Mouse (Mus musculus) G1E-ER4 (cell line): ENCODE results near the gene Etv6. TPM values are rescaled to one million over a fixed set of nuclear protein-coding genes. Genes with fewer than 3 reads are reported as not detected.

Experiments used
- GATA1 ChIP-seq: IDR thresholded peaks from one replicate; pipeline ENCODE4 v1.8.0; 2012; ENCODE audit warnings: low read length, inconsistent platforms
- polyA plus RNA-seq: library from polyadenylated mRNA; stranded (reverse); fragments of >175 nt; gene quantifications from 2 replicates; pipeline ENCODE4 v1.2.3, GENCODE M21; 2012

The Etv6 gene
- polyA plus RNA-seq, 1 experiment = 103 TPM

DNA sequence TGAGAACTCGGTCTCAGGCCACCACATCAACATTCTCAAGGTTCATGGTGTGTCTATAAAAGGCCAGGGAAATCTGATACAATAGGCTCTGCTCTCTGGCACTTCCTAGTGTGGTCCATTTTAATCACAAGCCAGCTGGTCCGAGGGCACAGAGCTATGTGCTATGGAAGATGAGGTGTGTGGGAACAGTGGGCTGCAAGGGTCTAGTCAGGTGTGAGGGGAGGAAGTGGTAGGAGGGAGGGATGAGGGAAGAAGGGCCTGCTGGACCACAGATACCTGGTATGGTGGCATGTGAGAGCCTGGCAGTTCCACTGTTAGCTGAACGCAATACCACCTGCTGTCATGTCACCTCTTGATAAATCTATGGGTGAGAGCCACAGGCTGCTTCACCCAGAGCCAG lies 4.8 kb downstream of the Etv6 start:
- no peak for TF ChIP-seq GATA1

DNA sequence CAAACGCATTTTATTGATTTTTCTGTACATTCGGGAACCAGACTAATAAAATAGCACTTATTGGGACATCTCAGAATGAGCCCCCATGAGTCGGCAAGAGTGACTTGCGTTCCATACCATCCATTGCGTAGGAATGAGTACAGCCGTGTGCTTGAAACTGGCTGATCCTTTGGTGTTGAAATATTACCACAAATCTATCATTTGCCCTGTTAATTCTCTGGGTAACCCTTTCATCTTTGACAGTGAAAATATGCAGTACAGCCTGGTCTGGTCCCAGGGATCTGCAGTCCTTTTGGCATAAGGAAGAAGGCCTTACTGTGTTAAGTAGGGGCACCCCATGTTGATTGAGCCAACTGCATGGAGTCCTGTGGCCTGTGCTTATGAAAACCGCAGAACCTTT lies 5.8 kb downstream of the Etv6 start:
- TF ChIP-seq GATA1 = no peak

DNA sequence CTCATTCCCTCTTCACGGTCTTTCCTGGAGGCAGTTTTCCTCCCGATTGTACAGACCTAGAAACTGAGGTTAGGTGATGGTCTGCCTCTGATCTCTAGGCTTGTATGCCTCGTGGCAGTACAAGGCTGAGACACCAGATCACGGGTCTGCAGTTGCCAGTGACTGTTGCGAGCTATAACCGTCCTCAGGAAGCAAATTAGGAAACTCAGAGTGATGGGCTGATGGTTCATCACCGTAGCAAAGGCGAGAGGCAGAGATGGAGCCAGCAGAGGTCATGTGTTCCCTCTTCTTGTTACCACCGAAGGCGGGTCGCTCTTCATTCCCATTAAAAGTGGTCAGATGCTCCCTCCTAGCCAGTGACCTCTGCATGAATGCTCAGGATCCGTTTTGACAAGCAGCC lies 6.4 kb downstream of the Etv6 start:
- no peak for TF ChIP-seq GATA1

DNA sequence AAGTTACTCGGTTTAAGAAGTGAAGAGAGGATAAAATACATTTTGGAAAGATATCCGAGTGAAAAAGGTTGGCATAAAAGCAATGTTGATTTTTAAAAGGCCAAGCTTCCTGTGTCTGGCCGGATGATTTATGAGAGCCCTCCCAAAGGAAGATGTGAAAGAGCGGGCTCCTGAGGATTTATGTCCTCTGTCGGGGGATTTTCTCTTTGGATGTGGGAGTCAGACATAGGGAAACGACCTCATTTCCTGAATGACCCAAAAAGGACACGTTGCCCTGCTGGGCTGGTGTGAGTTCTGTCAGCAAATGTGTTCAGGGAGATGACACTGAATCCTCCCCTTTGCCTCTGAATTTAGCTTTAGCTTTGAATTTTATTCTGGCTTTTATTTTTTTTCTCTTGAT lies 8.0 kb downstream of the Etv6 start:
- no peak for TF ChIP-seq GATA1

DNA sequence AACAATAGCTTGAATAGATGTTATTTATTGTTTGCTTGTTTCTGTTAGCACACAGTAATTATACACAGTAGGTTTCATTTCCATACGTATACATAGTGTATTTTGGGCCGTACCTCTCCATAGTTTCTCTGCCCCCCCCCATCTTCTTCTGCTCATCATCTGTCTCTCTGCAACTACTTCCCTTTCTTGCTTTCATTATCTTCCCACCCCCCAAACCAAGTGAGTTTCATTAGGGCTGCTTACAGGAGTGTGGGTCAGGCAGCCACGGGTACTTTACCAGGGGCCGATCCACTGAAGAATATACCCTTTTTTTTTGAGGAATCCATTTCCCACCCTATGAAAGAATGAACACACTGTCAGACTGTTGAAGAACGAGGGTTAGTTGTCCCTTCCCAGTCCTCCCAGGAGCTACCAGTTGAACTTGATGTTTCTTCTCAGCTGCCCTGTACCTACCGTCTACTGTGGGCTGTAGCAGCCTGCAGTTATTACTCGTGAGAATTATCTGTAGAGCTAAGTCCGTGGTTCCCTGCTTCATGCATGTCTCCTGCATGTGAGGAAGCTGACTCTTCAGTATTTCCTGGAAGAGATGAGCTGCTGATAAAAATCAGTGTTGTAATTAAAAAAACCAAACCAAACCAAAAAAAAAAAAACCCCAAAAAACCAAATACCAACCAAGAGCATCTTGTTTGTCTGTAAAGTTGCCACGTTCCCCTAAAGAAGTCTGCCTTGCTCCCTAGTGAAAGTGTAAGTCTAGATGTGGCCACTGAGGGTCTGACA lies 9.8 kb downstream of the Etv6 start:
- TF ChIP-seq GATA1 = no peak

DNA sequence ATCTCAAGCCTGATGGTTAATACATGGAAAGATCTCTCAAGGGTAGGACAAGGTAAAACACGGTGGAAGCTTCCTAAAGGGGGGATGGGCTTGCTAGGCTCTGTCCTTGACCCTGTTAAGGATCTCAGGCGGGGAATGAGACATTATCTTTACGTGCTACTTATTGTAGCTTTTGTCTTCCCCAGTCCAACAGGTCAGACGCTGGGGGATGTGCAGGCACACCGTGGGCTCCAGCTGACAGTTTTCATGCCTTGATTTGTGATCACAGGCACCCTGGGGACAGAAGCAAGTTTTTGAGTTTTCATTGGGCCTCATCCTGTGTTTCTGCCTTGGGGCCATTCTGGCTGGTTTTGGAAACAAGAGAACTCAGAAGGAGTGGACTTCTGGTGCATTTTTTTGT lies 10.6 kb downstream of the Etv6 start:
- no peak for TF ChIP-seq GATA1

DNA sequence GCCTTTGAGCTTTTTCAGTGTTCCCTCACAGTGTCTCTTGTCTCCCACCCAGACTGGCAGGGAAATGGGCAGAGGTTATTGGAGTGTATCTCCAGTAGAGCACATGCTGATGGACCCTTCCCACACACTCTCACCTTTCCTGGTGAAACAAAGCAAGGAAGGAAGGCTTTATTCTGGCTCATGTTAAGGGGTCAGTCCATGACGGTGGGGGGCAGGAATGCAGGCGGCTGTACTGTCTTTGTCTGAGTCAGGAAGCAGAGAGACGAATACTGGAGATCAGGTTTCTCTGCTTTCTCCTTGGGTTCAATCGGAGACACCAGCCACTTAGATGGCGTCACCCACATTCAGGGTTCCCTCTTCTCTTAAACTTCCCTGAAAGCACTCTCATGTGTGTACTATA lies 11.7 kb downstream of the Etv6 start:
- no peak for TF ChIP-seq GATA1

DNA sequence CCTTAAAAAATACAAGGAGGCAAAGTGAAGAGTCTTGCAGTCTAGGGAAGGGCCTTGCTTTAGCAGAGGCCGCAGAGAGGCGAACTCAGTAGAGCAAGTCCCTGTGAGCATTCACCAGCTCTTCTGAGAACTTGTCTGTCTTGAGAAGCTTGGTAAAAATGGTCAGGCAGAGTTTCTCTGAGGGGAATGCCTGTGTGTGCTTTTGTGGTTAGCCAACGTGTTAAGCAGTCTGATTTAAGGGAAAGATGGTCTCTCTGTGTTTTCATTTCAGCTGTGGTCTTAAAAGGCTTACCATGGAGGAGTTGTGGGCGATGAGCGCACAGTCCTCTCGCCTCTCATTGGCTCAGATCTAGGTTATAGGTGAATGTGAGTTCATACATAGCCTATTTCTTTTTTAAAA lies 12.5 kb downstream of the Etv6 start:
- TF ChIP-seq GATA1 = no peak

DNA sequence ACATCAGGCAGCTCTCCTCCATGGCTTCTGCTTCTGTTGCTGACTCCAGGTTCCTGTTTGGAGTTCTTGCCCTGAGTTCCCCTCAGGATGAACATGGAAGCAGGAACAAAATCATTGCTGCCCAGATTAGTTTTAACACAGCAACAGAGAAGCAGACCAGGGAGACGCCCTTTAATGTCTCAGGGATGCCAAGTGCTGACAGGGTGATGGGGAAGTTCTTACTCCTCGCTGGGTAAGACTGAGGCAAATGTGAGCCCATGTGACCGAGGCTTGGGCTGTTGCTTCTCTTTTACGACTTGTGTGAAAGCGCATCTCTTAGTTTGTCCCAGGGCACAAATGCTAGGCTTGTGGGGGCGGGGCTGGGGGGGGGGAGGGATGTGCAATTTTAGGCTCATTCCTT lies 13.5 kb downstream of the Etv6 start:
- TF ChIP-seq GATA1 = no peak

DNA sequence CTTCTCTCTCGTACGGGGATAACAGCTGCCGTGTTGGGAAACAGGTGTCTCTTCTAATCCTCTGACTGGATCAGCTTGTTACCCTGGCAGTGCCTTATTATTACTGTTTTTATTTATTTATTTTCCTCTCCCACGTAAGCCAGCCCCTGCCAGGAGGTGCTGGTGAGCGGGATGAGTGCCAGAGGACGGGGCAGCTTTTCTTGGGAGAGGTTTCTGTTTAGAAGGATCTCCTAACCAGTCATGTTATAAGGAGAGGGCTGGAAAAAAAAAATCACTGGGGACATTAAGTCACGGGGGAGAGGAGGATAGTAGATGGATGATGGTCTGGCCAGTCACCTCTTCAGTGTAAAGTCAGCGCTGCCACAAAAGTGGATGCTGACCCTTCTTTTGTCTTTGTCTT lies 15.0 kb downstream of the Etv6 start:
- TF ChIP-seq GATA1 = no peak

DNA sequence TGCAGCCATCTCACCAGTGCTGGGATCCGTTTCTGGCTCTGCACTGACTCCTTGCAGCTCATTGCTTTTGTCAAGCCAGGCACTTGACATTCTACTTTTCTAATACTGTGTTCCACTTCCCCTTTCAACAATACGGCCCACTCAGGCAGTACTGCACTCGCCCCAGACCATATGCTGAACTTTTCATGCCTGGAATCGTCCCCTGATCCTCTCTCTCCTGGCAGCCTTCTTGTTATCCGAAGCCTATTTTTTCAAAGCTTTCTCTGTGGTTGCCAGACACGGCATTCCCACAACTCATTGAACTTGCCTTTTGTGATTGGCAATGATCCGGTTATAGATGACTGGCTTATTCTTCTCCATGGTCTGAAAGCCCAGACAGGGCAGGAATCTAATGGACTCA lies 16.4 kb downstream of the Etv6 start:
- no peak for TF ChIP-seq GATA1

DNA sequence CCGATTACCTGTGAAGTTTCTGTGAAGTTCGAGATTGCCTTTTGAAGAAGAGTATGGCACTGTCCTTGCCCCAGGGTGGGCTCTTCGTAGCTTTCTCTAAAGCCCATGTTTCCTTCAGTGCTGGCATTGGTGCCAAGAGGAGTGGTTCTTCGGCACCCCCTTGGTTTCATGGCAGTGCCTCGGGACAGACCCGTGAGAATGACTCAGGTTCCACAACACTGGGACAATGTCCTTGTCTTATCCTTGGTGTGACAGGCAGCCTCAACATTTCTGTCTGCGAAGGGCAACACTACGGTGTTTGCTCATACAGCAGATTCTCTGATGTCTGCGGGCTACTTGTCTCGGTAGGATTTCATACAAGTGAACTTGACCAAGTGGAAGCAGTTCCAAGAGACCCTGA lies 17.6 kb downstream of the Etv6 start:
- TF ChIP-seq GATA1 = no peak

DNA sequence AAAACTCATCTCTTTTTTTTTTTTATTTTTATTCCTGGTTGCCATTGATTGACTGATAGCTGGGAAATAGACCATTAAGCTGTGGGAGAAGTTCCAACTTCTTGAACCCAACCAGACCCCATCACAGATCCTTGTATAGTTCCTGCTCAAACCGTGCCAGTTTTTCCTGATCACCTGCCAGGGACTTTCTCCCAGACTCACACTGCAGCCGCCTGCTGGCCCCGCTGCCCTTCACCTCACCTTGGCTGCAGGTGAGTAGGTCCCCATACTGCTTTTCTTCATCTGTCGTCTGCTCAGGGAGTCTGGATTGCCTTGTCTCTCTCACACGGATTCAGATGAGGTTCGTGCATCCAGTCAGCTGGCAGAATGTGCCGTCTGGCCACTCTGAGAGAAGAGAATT lies 18.1 kb downstream of the Etv6 start:
- no peak for TF ChIP-seq GATA1

DNA sequence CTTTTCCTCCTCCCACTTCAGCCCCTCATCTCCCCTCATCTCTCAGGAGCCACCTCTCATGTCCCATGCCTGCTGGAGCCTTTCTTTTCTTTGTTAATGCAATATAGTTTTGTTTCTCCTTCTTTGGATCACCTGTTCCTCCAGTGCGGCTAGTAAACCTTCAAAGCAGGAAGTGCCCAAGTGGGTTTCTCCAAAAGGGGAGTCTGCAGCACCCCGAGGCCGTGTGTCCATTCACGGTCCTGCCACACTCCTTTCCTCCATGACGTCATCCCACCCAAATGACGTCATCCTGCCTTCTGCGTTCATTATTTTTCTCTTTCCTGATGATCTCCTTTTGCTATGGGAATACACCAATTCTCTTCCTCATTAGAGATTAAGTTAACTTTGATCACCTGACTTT lies 20.1 kb downstream of the Etv6 start:
- no peak for TF ChIP-seq GATA1

DNA sequence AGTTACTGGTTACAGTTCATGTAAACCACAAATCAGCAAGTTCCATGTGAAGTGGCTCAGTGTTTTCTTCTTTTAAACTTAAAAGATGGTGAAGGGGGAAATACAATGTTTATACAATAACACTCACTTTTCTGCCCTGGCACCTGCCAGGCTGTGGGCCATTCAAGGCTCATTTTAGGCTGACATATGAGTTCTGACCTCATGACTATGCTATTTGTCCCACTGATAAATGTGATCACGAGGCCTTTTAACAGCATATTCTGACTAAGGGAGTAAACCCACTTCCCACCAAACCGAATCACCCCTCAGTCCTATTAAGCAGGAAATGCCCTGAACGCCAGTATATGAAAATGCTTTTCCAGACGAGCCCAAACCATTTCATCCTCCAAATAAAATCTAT lies 23.0 kb downstream of the Etv6 start:
- no peak for TF ChIP-seq GATA1

DNA sequence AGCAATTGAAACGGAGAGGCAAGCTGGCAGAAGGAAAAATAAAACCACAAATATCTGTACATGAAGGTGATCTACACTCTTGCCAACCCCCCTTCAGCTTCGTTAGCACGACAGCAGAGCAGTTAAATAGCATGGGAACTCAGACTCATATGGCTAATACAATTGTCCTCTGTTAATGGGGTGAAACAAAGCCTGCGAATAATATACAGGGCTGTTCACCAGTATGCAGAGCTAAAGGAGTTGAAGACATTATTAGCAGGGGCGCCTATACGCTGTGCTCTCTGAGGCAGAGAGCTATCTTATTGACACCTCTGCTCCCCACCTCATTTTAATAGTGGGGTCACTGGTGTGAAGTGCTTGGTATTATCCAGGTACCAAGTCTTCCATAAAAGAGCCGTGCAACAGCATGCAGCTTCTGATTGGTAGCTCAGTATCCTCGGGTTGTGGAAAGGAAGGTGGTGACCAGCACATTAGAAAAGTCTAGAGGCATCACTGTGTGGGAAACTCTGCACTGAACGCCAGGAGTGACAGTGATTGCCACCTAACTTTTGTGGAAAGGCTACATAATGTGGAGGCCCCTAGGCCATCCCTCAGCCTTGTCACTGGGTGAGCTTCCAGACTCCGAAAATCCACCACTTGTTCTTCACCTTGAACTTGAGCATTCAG lies 23.5 kb downstream of the Etv6 start:
- no peak for TF ChIP-seq GATA1

DNA sequence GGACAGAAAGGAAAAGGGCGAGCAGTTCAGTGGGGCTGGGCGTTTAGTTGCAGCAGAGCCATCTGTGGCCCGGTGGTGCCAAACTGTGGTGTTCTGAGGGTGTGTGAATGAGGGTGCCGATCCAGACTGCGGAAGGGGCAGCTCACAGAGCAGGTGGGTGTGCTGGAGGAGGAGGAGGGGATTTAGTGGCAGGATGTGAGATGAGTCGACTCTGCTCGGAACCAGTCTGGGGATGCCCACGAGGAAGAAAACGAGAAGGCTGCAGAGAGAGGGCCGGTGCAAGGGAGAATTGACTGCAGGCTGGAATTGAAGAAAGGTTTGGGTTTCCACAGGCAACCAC lies 24.0 kb downstream of the Etv6 start:
- no peak for TF ChIP-seq GATA1
